Mouse (Mus musculus) ES-Bruce4 (cell line): Measurements from ENCODE around the gene Oas1h.
"Not testable (repeated sequence)": the region's sequence is repeated elsewhere in the genome, so short reads cannot be mapped to it uniquely, and the experiment has no call there.

ENCODE experiments used
- CTCF ChIP-seq: IDR thresholded peaks from one replicate; pipeline ENCODE4 v1.8.1; 2011; ENCODE audit warnings: low read depth, low read length
- EP300 ChIP-seq: IDR thresholded peaks from 2 replicates; pipeline ENCODE4 v1.6.1; 2011; ENCODE audit warnings: low read depth, low read length; ENCODE audit not compliant: insufficient read depth
- POLR2A ChIP-seq: IDR thresholded peaks from one replicate; pipeline ENCODE4 v1.8.1; 2011; ENCODE audit warnings: low read length; ENCODE audit not compliant: insufficient read depth

DNA sequence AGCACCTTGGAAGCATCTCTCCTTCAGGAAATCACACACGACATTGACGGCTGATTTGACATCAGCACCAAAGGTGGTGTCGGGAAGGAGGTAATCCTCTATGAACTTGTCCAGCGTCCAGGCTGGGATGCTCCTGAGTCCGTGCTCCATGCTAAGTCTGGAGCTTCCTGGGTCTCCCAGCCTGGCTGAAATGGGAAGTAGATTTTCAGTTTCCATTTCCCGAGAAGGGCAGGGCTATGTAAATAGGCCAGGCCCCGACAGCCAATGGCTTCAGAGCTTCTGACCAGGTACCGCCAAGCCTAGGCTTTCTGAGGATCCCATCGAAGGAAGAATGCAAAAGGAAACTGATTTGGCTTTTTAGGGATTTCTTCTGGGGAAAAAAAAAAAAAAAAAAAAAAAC is 26.2 kb downstream of the Oas1h start, which contains the start of gene Oas1g:
- not testable (repeated sequence) for TF ChIP-seq EP300, POLR2A, CTCF
